Mouse (Mus musculus): Measurements from ENCODE around the gene Mgll.

The Mgll gene

GRCm38 (mm10) chr6:88770981-88771380 is 46.8 kb downstream of the Mgll start:
- DNase-seq (ENCODE audit: low spot score), result no peak

- DNase-seq (ENCODE audit: low spot score), result no peak
Measured at GRCm38 (mm10) chr6:88772041-88772440, 47.8 kb downstream of the Mgll start.

GRCm38 (mm10) chr6:88774055-88774454 is 49.8 kb downstream of the Mgll start:
- DNase-seq (ENCODE audit: low spot score), result no peak

GRCm38 (mm10) chr6:88775267-88775666 is 51.1 kb downstream of the Mgll start:
- DNase-seq (ENCODE audit: low spot score), result no peak

DNA sequence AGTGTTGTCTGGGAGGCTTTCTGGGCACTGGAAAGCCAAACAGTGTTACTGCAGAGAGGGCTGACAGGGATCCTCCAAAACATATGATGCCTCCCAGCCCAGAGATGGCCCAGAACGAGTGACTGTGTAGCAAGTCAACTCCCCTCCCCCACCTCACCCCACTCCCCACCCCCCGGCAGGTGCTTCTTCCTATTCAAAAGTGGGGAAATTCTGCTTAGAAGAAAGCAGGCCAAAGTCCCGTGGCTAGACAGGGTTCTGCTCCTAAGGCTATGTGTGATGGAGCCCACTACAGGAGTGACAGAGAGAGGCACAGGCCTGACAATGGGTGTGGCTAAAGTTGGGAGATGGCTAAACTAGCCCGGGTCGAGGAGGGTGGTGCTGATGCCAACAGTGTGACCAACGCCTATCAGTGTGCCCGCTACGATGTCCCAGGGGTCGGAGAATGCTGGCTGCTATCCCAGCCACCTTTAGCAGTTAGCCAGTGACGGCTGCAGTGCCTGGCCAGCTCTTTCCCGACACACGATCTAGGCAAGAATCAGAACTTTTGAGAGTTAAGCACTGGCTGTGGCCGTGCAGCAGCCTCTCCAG is 52.2 kb downstream of the Mgll start:
- no peak for DNase-seq (ENCODE audit: low spot score)

GRCm38 (mm10) chr6:88776964-88777363 is 52.8 kb downstream of the Mgll start:
- DNase-seq (ENCODE audit: low spot score), result no peak

DNA sequence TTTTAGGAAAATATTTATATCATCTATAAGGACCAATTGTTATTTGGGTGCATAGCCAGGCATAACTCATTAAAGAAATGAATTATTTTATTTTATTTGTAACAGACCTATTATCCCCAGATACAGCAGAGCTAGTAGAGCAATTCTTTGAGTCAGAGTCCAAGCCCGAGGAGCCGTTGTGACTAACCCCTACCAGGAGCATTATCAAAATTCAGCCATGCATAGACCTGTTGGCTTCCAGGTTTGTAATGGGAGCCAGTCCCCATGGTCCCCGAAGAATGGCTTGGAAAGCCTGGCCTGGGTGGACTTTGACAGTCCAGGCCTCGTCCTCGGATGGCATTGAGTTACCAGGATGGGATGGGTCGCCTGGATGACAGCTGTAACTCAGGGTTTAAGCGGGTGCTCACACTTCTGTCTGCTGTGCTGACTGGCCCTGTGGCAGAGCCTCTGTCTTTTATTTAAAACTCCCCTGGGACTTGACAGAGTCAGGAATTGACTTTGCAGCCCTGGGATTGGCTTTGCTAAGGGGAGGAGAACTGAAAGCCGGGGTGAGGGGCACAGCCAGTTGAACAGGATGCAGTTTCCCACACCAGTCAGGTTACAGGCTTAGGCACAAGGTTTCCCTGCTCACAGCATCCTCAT is 54.0 kb downstream of the Mgll start:
- DNase-seq (ENCODE audit: low spot score), result no peak

DNA sequence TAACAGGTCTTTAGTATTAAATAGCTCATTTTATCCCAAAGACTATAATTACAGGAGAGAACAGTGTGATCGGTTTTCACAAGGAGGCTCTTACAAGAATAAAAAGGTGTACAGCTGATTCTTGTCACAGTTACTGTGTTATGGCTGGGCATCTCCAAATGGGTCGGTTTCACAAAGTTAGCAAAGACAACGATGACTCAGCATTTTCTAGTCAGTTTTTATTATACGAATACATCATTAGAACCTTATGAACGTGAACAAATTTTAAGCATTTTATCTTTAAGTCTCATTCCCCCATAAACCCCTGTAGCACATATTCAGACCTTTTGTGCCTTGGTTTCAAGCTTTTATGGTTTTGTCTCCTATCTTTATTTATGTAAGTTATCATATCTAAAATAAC is 55.5 kb downstream of the Mgll start:
- no peak for DNase-seq (ENCODE audit: low spot score)

GRCm38 (mm10) chr6:88781919-88782318 is 57.7 kb downstream of the Mgll start:
- DNase-seq (ENCODE audit: low spot score), result no peak

DNA sequence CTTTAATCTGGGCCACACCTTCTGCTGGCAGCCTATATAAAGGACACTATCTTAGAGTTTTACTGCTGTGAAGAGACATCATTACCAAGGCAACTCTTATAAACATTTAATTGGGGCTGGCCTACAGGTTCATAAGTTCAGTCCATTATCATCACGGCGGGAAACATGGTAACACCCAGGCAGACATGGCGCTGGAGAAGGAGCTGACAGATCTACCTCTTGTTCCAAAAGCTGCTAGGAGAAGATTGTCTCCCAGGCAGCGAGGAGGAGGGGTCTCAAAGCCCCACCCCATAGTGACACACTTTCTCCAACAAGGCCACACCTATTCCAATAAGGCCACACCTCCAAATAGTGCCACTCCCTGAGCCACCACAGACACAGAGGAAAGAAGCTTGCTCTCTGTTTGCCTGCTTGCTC is 58.8 kb downstream of the Mgll start:
- DNase-seq (ENCODE audit: low spot score), result peak; percentile 46

DNA sequence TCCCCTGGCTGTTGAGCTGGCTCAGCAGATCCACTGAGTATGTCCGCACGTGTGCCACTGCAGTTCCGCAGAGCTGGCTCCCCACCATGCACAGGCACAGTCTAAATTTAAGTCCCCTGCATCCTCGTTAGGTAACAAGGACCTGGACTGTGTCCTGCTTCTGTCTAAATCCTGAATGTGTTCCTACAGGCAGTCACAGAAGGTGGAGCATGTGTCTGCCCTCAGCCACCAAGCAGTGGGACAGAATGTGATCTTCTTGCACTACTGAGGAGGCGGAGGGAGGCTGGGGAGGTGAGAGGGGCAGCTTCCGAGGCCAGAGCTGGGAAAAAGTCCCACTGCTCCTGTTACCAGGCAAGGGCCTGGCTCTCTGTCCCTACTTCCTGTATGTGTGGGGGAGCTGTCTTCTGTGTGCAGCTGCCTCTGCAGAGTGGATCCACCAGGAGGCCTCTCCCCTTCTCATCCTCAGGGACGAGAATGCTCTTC is 60.5 kb downstream of the Mgll start:
- no peak for DNase-seq (ENCODE audit: low spot score)

DNA sequence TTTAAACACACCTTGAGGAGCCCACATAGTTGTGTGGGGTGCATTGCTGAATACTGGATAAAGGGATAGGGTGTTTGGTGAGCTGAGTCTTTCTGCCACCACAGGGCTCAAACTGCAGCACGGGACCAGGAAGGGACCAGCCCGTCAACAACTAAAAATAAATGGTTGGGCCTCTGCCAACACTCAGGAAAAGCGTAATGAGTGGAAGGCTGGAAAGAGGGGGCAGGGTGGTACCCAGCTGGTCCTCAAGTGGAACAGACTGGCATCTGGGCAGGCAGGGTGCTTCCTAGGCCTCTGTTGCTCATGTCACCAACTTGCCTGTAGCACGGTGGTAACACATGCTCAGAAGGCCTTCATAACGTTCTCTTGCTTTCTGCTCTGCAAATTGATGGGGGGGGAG is 61.1 kb downstream of the Mgll start:
- no peak for DNase-seq (ENCODE audit: low spot score)

DNA sequence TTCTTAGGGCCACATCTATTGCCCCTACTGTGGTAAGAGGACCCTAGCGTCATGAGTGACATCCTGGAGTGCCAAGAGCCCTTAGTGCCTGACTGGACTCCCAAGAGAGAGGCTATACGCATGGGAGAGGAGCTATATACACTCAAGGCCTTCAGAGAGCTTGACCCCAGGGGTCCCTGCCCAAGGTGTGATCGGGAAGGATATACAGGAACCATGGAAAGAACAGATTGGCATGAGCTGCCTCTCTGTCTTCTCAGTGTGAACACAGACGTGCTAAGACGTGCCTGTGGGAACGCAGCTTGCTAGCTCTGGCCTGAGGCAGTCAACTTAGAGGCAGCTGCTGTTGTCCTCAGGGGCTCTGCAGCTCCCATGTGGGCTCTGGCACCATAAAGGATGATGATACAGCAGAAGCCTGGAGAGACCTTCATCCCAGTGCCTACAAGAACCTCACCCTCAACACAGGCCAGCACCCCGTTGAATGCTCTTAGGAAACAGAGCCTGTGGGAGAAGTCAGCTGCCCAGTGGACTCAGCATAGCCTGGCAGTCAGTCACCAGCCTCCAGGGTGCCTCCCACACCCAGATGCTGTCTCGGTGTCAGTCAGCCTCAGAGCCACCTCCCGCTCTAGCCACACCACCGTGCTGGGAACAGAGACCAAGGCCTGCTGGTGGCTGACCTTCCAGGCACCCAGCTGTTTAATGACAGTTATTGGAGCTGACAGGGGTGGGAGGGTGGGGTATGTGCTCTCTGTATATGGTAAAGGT is 61.8 kb downstream of the Mgll start:
- no peak for DNase-seq (ENCODE audit: low spot score)

DNA sequence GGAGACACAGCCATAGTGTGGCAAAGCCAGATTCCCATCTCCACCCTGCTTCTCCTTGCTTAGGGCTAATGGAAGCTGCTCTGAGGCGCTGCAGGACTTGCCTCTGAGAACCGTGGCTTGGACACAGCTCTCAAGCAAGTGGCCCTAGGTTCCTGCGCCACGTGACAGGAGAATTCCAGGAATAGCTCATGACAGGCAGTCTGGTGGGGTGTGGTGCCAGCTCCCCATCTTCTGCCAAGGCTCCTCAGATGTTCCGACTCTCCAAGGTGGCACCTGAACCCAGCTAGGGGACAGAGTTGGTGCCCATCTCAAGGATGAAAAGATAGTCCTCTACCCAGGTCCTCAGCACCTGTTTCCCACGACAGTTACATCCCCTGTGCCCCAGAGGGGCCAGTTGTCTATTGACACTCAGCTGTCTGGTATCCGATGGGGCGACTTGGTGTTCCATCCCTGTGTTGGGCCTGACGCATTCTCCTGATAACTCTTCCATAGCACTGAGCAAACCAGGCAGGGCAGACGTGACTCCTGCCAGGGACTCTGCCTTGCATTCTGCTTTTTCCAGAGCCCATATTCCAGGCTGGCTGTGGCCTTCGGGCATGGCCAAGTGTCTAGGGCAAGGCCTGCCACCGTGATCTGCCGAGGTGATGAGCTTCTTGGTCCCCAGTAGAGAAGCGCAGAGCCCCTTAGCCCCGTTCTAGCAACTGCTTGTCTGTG is 62.7 kb downstream of the Mgll start:
- DNase-seq (ENCODE audit: low spot score), result no peak

GRCm38 (mm10) chr6:88787496-88787895 is 63.3 kb downstream of the Mgll start:
- DNase-seq (ENCODE audit: low spot score), result no peak

DNA sequence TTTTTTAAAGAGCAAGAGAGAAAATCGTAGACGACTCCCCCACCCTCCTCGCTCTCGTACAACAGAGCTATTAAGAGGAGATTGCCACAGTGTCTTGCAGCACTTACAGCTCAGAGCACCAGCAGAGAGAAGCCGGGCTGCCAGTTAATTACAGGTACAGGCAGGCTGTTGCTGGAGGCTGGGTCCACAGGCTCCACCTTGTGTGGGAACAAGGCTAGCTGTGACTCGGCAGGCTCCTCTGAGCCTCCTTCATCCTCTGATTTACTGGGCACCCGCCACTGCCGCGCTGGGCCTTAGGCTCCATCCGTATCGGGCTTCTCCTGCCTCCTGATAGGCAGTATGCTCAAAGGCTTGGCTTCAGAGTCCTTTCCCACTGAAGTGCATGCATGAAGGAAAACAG is 64.0 kb downstream of the Mgll start:
- no peak for DNase-seq (ENCODE audit: low spot score)

DNA sequence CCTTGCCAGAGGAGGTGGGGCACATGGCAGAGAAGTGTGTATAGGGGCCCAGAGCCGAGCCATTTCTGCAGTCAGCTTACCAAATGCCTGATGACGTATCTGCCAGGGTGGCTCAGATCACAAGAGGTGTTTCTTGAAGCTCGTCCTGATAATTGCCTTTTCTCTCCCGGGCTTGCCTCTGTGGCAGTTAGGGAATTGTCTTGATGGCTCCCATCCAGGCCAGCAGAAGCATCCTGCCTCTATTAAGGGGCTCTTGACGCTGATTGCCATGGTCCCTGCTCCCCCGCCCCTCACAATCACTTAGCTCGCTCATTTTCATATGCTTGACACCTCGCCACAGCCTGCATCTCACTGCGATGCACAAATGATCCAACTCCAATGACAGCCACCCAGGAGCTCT is 67.1 kb downstream of the Mgll start:
- no peak for DNase-seq (ENCODE audit: low spot score)

DNA sequence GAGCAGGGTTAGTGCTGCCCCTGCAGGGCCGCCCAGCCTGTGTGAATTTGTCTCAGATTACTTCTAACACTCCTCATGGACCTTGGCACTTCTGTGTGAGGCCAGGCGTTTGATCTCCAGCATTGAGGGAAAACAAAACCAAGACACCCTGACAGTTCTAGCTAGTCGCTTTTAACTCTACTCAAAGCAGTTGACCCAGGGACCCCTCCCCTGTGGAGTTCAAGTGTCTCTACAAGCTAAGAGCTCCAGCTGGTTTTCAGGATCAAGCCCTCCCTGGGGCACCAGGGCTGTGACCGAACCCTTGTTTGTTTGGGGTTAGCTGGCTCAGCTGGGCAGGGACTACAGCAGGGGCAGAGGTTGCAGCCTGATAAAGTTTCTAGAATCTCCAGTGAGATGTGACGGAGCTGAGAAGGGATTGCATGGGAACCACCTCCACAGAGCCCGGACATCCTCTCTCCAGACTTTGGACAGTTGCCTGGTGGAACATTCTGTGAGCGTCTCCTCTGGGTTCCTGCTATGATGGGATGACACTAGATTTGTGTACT is 68.0 kb downstream of the Mgll start:
- no peak for DNase-seq (ENCODE audit: low spot score)

GRCm38 (mm10) chr6:88793243-88793642 is 69.0 kb downstream of the Mgll start:
- DNase-seq (ENCODE audit: low spot score), result no peak

GRCm38 (mm10) chr6:88793872-88794271 is 69.7 kb downstream of the Mgll start:
- DNase-seq (ENCODE audit: low spot score), result no peak

DNA sequence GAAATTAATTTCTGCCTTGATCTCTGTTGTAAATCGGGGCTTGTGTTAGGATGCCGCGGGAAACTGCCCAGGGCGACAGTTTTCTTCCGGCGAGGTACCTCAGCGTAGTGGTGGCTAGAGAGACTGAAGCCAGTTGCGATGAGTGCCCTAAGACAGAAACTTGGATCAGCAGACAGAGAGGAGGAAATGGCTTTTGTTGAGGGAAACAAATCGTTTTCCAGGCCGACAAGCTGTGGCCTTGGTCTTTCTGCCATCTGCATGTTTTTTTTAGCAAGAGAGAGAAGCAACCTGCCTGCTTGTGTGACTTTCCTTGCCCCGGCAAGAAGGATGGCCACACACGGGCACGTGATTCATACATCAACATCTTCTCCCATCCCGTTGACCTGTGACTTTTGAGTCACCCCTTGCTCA is 70.4 kb downstream of the Mgll start:
- no peak for DNase-seq (ENCODE audit: low spot score)

DNA sequence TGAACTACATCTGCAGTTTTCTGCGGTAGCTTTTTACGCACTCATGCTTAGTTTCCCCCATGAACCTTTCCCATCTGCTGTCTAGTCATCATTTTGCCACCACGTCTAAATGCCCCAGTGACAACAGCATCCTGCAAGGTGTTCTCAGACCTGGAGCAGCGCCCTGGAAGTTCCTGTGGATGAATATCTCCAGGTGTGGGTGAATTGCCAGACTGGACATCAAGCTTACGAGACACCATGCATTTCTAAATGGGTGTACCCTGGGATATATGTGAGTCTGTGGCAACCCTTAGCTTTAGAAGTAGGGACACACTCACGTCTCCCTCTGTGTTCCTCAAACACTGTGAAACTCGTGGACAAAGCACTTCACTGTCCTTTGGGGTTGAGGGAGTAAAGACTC is 76.0 kb downstream of the Mgll start:
- DNase-seq (ENCODE audit: low spot score), result no peak

Data from T-cell, adult 2 months (primary cell).